Mouse (Mus musculus): ENCODE measurements around the gene Rpl13a. TPM values are rescaled to one million over a fixed set of nuclear protein-coding genes. Genes with fewer than 3 reads are reported as not detected.
"Not testable (repeated sequence)": the region's sequence is repeated elsewhere in the genome, so short reads cannot be mapped to it uniquely, and the experiment has no call there.

Rpl13a gene
- polyA plus RNA-seq, 1 experiment from 2014 or later = 1,622 TPM

- ATAC-seq (ENCODE audit: insufficient number of reproducible peaks, insufficient read depth, low FRiP score, low read depth); H3K4me2 ChIP-seq (replicated peaks; ENCODE audit: low read depth, low read length); H3K4me1 ChIP-seq (ENCODE audit: control insufficient read depth, insufficient read depth, low read length); H3K27me3 ChIP-seq (ENCODE audit: control insufficient read depth, insufficient read depth, low read length); H3K9me3 ChIP-seq (ENCODE audit: control insufficient read depth, low read depth, low read length); H3K4me3 ChIP-seq (ENCODE audit: low read depth, low read length); H3K36me3 ChIP-seq (ENCODE audit: control insufficient read depth, insufficient read depth, low read length); H3K9ac ChIP-seq (replicated peaks; ENCODE audit: low read depth, low read length); H3K27ac ChIP-seq (ENCODE audit: low read length): not testable (repeated sequence)
- WGBS = 92% methylated on average over 4 of the region's 4 CpGs
Measured at GRCm38 (mm10) chr7:45110089-45110488, 18.5 kb downstream of the Rpl13a start.

GRCm38 (mm10) chr7:45107052-45107645, 21.4 kb downstream of the Rpl13a start:
- Histone ChIP-seq H3K27ac (ENCODE audit: low read length) (no peak overlapping the region), H3K4me3 (ENCODE audit: low read depth, low read length) (no peak overlapping the region), H3K36me3 (ENCODE audit: control insufficient read depth, insufficient read depth, low read length) (no peaks in the 10 kb centered on the region), H3K4me2 (replicated peaks; ENCODE audit: low read depth, low read length) (no peak overlapping the region), H3K9ac (replicated peaks; ENCODE audit: low read depth, low read length) (no peak overlapping the region), H3K9me3 (ENCODE audit: control insufficient read depth, low read depth, low read length) (no peaks in the 10 kb centered on the region), H3K27me3 (ENCODE audit: control insufficient read depth, insufficient read depth, low read length) (no peaks in the 10 kb centered on the region), H3K4me1 (ENCODE audit: control insufficient read depth, insufficient read depth, low read length) (peaks cover 23% of the 10 kb centered on the region)
- no peak for ATAC-seq (ENCODE audit: insufficient number of reproducible peaks, insufficient read depth, low FRiP score, low read depth)
- WGBS = 57% methylated on average over 5 of the region's 5 CpGs

- H3K9me3 ChIP-seq (ENCODE audit: control insufficient read depth, low read depth, low read length) = no peaks in the 10 kb centered on the region
- no peak overlapping the region for H3K4me3 ChIP-seq (ENCODE audit: low read depth, low read length)
- peaks cover 26% of the 10 kb centered on the region for H3K4me1 ChIP-seq (ENCODE audit: control insufficient read depth, insufficient read depth, low read length)
- H3K27me3 ChIP-seq (ENCODE audit: control insufficient read depth, insufficient read depth, low read length) = no peaks in the 10 kb centered on the region
- H3K4me2 ChIP-seq (replicated peaks; ENCODE audit: low read depth, low read length) = no peak overlapping the region
- no peaks in the 10 kb centered on the region for H3K36me3 ChIP-seq (ENCODE audit: control insufficient read depth, insufficient read depth, low read length)
- ATAC-seq (ENCODE audit: insufficient number of reproducible peaks, insufficient read depth, low FRiP score, low read depth) = no peak
- H3K9ac ChIP-seq (replicated peaks; ENCODE audit: low read depth, low read length) = no peak overlapping the region
- H3K27ac ChIP-seq (ENCODE audit: low read length) = no peak overlapping the region
- 55% methylated on average over 6 of the region's 6 CpGs for WGBS
Measured at GRCm38 (mm10) chr7:45106441-45106840, 22.1 kb downstream of the Rpl13a start.

- WGBS = 74% methylated on average over 8 of the region's 8 CpGs
- no peaks in the 10 kb centered on the region for H3K36me3 ChIP-seq (ENCODE audit: control insufficient read depth, insufficient read depth, low read length)
- H3K27me3 ChIP-seq (ENCODE audit: control insufficient read depth, insufficient read depth, low read length) = no peaks in the 10 kb centered on the region
- no peak overlapping the region for H3K4me2 ChIP-seq (replicated peaks; ENCODE audit: low read depth, low read length)
- ATAC-seq (ENCODE audit: insufficient number of reproducible peaks, insufficient read depth, low FRiP score, low read depth) = no peak
- H3K9ac ChIP-seq (replicated peaks; ENCODE audit: low read depth, low read length) = no peak overlapping the region
- no peaks in the 10 kb centered on the region for H3K9me3 ChIP-seq (ENCODE audit: control insufficient read depth, low read depth, low read length)
- no peak overlapping the region for H3K4me3 ChIP-seq (ENCODE audit: low read depth, low read length)
- H3K4me1 ChIP-seq (ENCODE audit: control insufficient read depth, insufficient read depth, low read length) = peaks cover 26% of the 10 kb centered on the region
- H3K27ac ChIP-seq (ENCODE audit: low read length) = no peak overlapping the region
Measured at GRCm38 (mm10) chr7:45105491-45105890, 23.1 kb downstream of the Rpl13a start.

GRCm38 (mm10) chr7:45104941-45105340, 23.6 kb downstream of the Rpl13a start:
- Histone ChIP-seq H3K4me1 (ENCODE audit: control insufficient read depth, insufficient read depth, low read length) (peaks cover 26% of the 10 kb centered on the region), H3K9me3 (ENCODE audit: control insufficient read depth, low read depth, low read length) (no peaks in the 10 kb centered on the region), H3K4me3 (ENCODE audit: low read depth, low read length) (no peak overlapping the region), H3K27ac (ENCODE audit: low read length) (no peak overlapping the region), H3K36me3 (ENCODE audit: control insufficient read depth, insufficient read depth, low read length) (no peaks in the 10 kb centered on the region), H3K27me3 (ENCODE audit: control insufficient read depth, insufficient read depth, low read length) (no peaks in the 10 kb centered on the region), H3K4me2 (replicated peaks; ENCODE audit: low read depth, low read length) (no peak overlapping the region), H3K9ac (replicated peaks; ENCODE audit: low read depth, low read length) (no peak overlapping the region)
- 82% methylated on average over 5 of the region's 5 CpGs for WGBS
- no peak for ATAC-seq (ENCODE audit: insufficient number of reproducible peaks, insufficient read depth, low FRiP score, low read depth)

GRCm38 (mm10) chr7:45103652-45104180, 24.8 kb downstream of the Rpl13a start, which contains the start of gene Fcgrt:
Gene Fcgrt, minus strand, starts transcription at chr7:45103851.
- H3K9ac ChIP-seq (replicated peaks; ENCODE audit: low read depth, low read length) = peak within 1 kb of the TSS; percentile 60
- WGBS = 22% methylated on average over 7 of the region's 7 CpGs
- no peaks in the 10 kb centered on the region for H3K36me3 ChIP-seq (ENCODE audit: control insufficient read depth, insufficient read depth, low read length)
- peaks cover 26% of the 10 kb centered on the region for H3K4me1 ChIP-seq (ENCODE audit: control insufficient read depth, insufficient read depth, low read length)
- peak within 1 kb of the TSS; percentile 92 for H3K27ac ChIP-seq (ENCODE audit: low read length)
- H3K27me3 ChIP-seq (ENCODE audit: control insufficient read depth, insufficient read depth, low read length) = no peaks in the 10 kb centered on the region
- ATAC-seq (ENCODE audit: insufficient number of reproducible peaks, insufficient read depth, low FRiP score, low read depth) = peak; percentile 94
- peak within 1 kb of the TSS; percentile 53 for H3K4me2 ChIP-seq (replicated peaks; ENCODE audit: low read depth, low read length)
- H3K4me3 ChIP-seq (ENCODE audit: low read depth, low read length) = peak within 1 kb of the TSS; percentile 32
- no peaks in the 10 kb centered on the region for H3K9me3 ChIP-seq (ENCODE audit: control insufficient read depth, low read depth, low read length)

GRCm38 (mm10) chr7:45102940-45103585, 25.5 kb downstream of the Rpl13a start:
- Histone ChIP-seq H3K4me1 (ENCODE audit: control insufficient read depth, insufficient read depth, low read length) (peaks cover 26% of the 10 kb centered on the region), H3K27me3 (ENCODE audit: control insufficient read depth, insufficient read depth, low read length) (no peaks in the 10 kb centered on the region), H3K9me3 (ENCODE audit: control insufficient read depth, low read depth, low read length) (no peaks in the 10 kb centered on the region), H3K9ac (replicated peaks; ENCODE audit: low read depth, low read length) (peak overlapping the region; percentile 60), H3K4me2 (replicated peaks; ENCODE audit: low read depth, low read length) (peak overlapping the region; percentile 53), H3K27ac (ENCODE audit: low read length) (peak overlapping the region; percentile 92), H3K36me3 (ENCODE audit: control insufficient read depth, insufficient read depth, low read length) (no peaks in the 10 kb centered on the region), H3K4me3 (ENCODE audit: low read depth, low read length) (peak overlapping the region; percentile 32)
- WGBS = 53% methylated on average over 9 of the region's 9 CpGs
- peak; percentile 5; the same call in 1 of the 2 replicates for ATAC-seq (ENCODE audit: insufficient number of reproducible peaks, insufficient read depth, low FRiP score, low read depth)

- ATAC-seq (ENCODE audit: insufficient number of reproducible peaks, insufficient read depth, low FRiP score, low read depth) = no peak
- Histone ChIP-seq H3K9ac (replicated peaks; ENCODE audit: low read depth, low read length) (no peak overlapping the region), H3K27me3 (ENCODE audit: control insufficient read depth, insufficient read depth, low read length) (no peaks in the 10 kb centered on the region), H3K36me3 (ENCODE audit: control insufficient read depth, insufficient read depth, low read length) (no peaks in the 10 kb centered on the region), H3K4me3 (ENCODE audit: low read depth, low read length) (peak overlapping the region; percentile 32; the same call in 1 of the 2 replicates), H3K27ac (ENCODE audit: low read length) (no peak overlapping the region; the same call in 1 of the 2 replicates), H3K4me2 (replicated peaks; ENCODE audit: low read depth, low read length) (peak overlapping the region; percentile 53), H3K4me1 (ENCODE audit: control insufficient read depth, insufficient read depth, low read length) (peaks cover 26% of the 10 kb centered on the region), H3K9me3 (ENCODE audit: control insufficient read depth, low read depth, low read length) (no peaks in the 10 kb centered on the region)
- WGBS = 74% methylated on average over 11 of the region's 11 CpGs
Measured at GRCm38 (mm10) chr7:45102441-45102840, 26.1 kb downstream of the Rpl13a start.
